Mouse (Mus musculus) lung, adult 18-20 months (tissue): ENCODE measurements around the gene Arhgef33.
"Not testable (repeated sequence)": the region's sequence is repeated elsewhere in the genome, so short reads cannot be mapped to it uniquely, and the experiment has no call there.

Source experiments
- DNase-seq, 2 experiments: peaks; one replicate each; pipeline ENCODE4 v3.0.0; 2022; ENCODE audit warnings: mixed read lengths in 2 of 2

The Arhgef33 gene

DNA sequence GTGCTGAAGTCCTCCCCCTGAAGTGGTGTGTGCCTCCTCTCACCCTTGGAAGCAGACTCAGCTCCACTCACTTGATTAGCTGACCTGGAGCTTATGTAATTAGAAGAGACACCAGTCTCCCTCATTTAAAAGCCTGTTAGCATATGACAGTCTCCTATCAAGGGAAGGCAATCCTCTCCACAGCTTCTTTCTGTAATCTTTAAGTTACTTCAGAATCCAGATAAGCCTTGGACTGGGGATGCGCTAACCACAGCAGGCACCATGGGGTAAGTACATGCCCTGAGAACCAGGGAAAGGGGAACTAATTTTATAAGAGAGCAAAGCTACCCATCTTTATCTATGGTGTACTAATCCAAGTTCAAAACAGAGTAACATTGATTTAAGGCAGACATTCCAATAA is at the start of gene Arhgef33:
TSS of gene Arhgef33 (plus strand) at position 157 of the 400 bp plus-strand sequence.
- DNase-seq = no peak

DNA sequence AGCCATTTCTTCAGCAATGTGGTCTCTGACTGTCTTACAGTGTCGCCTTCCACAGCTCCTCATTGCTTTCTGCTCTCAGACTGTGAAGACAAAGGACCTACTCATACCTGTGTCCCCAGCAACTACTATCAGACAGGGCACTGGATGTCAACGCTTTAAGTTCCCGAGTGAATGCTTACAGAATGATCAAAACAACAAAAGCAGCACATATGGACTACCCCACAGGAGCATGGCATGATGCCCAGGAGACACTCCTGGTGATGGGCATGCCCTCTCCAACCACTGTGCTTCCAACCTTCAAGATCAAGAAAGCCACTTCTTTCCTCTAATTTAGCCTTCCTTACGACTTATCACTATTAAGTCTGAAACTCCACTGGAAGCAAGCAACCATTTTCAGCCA is 40.1 kb upstream of the Arhgef33 start:
- no peak for DNase-seq

DNA sequence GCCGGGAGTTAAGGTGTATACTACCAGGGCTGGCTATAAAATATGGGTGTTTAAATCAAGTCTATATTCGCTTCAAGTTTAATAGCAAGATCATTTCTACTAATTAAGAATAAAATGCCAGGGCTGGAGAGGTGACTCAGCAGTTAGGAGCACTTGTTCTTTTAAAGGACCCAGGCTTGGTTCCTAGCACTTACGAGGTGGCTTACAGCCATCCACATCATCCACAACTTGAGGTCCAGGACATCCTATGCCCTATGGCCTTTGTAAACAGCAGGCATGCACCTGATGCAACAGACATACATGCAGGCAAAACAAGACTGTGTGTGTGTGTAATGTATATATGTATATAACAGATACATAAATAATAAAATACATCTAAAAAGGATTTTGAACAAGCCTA is 39.1 kb upstream of the Arhgef33 start:
- no peak for DNase-seq

DNA sequence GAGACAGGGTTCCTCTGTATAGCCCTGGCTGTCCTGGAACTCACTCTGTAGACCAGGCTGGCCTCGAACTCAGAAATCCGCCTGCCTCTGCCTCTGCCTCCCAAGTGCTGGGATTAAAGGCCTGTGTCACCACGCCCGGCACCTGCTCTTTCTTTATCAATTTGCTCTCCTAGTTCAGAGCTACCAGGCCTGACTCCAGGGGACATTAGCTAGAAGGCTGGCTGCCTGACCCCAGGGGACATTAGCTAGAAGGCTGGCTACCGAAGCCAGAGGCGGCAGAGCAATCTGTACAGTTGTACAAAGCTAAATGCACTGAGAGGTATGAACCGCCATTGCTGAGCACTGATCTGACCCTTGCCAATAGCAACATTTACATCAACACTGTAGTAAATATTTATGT is 36.6 kb upstream of the Arhgef33 start:
- not testable (repeated sequence) for DNase-seq

DNA sequence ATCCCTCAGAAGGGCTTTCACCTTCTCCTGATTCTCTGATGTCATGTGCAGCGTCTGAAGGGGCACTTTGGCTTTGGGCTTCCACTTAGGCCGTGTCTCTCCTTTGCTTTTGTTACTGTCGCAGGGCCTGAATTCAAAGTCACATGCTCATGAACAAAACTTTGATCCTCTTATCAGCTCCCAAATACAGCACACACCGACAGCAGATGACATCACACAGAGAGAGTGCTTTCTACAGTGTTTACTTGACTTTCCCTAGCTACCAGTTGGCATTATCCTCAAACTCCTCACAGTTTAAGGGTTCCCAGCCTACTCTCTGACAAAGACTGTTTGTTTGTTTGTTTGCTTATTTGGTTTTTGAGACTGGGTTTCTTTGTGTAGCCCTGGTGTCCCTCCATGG is 29.0 kb upstream of the Arhgef33 start:
- peak; percentile 20 to 35 for DNase-seq

DNA sequence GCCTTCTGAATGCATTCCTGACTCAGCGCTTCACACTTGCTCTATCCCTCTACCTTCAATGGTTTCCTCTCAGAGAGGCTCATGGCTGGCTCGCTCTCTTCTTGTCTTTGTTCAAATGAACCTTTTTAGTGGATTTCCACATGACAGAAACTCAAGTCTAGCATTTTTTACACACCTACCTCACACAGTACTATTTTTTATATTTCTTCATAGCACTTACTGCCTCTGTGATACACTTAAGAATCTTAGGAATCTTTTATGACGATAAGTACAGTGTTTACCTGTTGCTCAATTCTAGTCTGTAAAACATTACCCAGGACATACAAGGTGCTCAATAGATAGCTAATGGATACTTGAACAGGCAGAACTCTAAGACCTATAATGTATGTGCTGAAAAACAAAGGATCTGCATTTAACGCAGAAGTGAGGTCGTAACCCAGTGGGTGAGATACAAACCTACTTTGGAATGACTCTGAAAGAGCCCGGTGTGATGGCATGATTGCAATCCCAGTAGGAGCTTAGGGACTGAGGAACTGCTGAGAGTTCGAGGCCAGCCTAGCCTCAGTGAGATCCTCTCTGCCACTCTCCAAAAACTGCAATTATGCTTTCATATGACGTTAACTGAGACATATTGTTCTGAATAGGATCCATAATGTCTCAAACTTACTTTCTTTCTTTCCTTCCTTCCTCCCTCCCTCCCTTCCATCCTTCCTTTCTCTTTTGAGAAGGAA is 27.7 kb upstream of the Arhgef33 start:
- DNase-seq = no peak

DNA sequence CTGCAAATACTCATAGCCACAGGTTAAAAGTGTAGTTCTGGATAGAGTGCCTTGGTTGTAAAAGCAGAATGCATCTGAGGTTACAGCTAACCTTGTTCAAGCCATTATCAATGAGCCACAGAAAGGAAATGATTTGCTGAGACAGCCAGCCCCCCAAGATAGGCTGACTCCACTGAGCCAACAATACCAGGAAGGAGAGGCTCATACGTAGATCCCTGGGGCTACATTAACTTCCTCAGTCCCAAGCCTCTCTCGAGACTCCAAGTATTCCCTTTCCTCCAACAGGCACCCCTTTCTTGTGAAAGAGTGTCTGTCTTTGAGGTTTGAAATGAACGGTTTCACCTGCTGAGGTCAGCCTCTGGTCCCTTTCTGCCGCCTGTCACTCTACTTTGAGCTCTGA is 22.8 kb upstream of the Arhgef33 start:
- DNase-seq = no peak

DNA sequence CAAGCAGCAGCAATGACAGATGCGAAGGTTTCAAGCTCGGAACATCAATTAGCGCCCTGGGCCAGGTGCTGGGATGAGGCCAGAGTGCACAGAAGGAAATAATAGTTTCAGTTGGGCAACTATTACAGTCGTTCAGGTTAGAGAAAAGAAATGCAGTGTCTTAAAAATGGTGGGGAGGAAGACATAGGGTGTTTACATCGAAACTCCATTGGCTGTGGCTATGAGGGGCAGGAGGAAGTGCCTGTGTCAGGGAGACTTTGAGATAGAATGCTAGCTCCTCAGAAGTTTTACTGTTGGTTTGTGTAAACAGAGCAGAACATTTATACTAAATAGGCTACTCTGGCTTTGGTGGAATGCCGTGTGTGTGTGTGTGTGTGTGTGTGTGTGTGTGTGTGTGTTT is 19.2 kb upstream of the Arhgef33 start:
- no peak for DNase-seq

DNA sequence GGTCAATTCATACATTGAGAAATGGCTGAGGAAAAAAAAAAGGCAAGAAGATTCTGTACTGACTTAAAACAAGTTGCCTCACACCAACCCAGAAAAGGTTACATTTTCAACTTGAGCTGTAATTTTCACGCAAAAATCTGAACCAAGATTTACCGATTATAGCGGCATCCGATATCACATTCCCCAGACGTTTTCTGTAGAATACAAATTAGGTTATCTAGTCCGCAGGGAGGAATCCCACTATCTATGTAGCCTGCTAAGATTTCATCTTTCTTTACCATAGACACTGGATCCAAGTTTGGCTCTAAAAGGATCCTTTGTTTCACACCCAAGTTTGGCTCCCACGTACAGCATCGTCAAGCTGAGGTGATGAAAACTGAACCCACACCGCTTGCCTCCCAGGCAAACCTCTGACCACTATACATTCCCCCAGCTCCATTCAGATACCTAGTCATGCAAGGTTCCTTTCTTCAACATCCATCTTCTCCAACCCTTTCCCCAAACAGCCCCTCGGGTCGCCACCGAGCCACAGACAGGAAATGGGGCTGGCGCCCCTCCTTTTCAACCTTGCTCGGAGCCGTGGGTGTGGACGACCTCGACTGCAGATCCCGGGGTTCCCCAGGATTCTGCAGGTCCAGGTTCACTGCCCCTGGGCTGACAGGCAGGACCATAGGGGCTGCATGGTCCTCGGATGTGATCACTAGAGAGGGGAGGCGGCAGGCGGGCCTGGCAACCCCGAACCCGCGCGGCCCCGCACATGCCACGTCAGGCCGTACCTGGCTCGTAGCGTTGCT is 17.7 kb upstream of the Arhgef33 start:
- DNase-seq = no peak

DNA sequence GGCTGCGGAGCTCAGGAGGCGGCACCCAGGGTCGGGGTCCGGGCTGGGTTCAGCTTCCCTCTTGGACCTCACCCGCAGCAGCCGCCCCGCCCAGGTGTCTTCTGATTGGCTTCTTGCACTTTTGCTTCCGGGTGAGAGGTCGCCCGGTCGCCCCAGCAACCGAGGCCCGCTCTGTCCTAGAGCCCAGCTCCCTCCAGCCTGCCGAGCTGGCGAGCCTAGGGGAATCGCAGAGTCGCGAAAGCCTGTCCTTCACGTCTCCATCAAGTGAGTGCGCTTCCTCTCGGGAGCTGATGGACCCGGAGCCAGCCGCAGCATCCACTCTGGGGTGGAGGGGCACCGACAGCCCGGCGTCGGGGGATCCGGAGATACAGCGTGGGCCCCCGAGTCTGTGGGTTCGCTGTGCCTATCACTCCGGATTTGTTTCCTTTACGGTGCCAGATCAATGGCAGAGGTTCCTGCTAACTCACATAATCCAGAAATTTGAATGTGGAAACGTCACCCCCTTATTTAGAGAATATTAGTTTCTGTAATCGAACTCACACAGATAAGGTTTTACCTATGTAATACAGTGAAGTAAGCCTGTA is 17.0 kb upstream of the Arhgef33 start, which contains the start of the genes Morn2 and Dhx57:
TSS of gene Morn2 (plus strand) at position 130 of the 584 bp plus-strand sequence.
TSS of gene Dhx57 (minus strand) at position 403 of the 584 bp plus-strand sequence.
- peak; percentile 97 to 98 for DNase-seq

DNA sequence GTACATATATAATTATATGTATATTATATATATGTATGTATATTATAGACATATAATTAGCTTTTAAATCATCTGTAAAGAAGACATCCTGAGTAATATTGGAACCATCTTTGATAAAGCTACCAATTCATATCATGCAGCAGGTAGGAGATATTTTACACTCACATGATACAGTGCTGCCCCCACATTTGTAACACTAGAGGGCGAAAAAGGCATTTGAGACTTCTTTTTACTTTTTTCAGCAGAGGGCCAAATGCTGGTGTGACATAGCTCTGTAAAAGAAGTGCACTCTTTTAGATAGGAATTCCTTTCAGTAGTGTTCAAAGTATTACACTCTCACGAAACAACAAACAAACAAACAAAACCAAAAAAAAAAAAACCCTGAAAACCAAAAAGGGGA is 16.1 kb upstream of the Arhgef33 start:
- peak in 1 of 2 experiments; percentile 42 for DNase-seq

DNA sequence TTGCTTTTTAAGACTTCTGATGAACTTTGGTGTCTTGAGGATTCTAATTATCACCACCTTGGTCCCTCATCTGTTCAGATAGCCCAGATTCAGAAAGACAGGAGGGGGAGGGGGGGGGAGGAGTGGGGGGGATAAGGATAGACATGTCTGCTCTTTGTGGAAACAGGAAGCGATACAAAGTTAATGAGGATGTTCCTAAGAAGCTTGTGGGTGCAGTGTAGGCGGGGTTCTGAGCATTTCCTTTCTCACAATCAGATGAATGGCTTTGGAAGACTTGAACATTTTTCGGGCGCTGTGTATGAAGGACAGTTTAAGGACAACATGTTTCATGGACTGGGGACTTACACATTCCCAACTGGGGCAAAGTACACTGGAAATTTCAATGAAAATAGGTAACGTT is 11.9 kb upstream of the Arhgef33 start:
- no peak for DNase-seq

DNA sequence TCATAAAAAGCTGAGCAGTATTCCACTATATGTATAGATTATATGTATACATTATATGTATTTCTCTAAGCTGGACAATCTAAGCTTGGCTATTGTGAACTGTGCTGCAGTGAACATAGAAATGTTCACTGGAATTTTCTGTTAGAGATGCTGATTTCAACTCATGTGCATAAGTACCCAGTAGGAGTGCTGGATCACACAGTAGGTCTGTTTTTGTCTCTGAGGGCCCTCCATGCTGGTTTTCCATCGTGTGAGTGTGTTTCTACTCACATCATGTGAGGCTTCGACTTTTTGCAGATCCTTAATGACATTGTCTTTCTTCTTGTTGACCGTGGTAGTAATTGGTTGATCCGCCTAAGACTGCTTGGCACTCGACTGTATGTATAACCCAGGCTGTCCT is 8.4 kb upstream of the Arhgef33 start:
- no peak for DNase-seq

DNA sequence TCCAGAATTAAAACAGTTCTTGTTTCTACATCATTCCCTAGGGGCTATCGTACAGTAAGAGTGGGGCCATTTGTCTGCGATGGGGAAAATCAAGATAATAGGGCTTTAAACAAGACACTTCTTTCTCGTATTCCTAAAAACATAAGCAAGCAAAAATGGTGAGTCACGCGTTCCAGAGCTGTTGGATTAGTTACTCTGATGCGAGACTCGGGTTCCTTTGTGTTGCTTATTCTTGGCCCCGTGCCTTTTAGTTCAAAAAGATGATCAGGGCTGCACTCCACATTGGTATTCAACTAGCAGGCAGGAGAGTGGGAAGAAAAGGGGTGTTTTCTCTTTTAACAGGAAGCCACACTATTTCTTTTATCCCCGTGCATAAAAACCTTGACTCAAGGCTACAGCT is 4.6 kb downstream of the Arhgef33 start:
- no peak for DNase-seq

DNA sequence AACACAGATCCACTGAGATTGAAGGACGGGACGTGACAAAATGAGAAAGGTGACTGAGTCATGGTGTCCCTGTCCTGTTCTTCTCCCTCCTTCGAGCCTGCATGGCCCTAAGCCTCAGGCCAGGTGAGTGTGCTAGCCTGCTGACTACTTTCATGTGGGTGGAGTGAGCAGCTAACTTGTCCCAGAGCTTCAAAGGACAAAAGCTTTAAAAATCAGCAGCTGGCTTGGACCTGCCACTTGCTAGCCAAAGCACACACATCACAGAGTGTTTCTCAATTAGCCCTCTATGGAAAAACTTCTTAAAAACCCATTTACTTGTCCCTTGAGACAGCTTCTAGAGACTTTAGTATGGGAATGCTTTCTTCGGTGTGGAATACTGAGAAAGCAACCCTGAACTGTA is 5.2 kb downstream of the Arhgef33 start:
- no peak for DNase-seq

DNA sequence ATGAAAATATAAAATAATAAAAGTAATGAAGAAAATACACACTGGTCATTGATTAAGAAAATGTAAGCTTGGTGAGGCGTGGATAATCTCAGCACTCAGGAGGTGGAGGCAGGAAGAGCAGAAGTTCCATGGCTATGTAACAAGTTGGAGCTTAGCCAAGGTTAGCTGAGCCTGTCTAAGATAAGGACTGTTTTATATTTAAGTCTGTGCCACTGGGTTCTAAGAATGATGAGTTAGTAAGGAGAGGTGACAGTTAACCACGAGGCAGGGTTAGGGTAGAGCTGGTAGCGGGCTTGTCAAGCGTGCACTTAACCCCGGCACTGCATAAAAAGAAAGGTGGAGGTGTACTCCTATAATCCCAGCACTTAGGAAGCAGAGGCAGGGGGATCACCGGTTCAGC is 15.0 kb downstream of the Arhgef33 start:
- DNase-seq = no peak

DNA sequence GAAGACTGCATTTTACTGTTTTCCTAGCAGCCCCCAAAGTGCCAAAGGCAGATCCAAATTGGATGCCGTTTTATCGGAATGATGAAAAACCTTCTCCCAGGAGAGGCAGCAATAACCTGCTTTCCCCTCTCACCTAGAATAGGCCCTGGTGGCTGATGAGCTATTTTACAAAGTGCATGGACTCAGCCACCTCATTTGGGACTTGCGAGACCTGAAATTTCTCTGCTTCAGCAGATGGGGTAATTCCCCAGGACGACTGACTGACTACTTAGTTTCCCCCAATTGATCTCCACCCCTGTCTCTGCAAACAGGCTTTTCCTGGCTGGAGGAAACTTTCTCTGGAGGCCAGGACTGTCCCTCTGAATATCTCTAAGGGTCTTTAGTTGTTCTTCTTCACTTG is 15.8 kb downstream of the Arhgef33 start:
- DNase-seq = no peak

DNA sequence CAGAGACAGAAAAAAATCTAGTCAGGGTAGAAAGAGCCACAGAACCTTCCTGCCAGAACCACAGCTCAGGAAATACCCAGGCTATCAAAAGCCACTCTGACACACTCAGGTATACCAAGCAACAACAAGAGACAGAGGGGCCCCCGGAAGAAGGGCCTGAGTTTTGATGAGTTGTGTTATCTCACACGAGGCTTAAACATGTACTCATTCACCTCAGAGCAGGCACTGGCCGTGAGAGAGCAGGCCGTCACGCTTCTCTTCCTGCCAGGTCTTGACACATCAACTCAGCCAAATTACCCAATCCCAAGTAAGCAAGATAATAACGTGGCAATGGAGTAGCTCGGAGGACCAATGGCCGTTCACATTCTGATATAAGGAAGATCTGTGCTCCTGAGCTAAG is 16.5 kb downstream of the Arhgef33 start:
- DNase-seq = peak in 1 of 2 experiments; percentile 10

DNA sequence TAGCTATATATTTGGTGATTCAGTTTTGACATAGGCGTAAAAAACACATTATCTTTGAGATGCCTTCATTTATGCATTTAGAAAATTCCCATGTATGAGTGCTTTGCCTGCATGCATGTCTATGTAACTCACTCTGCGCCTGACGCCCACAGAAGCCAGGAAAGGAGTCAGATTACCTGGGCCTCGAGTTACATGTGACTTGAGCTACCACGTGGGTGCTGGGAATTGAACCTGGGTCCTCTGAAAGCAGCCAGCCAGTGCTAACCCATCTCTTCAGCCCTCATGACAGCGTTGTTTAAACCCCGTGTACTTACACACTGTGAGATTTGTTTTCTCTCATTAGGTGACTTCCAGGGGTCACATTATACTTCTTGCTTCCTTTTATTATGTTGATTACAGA is 17.3 kb downstream of the Arhgef33 start:
- no peak for DNase-seq

DNA sequence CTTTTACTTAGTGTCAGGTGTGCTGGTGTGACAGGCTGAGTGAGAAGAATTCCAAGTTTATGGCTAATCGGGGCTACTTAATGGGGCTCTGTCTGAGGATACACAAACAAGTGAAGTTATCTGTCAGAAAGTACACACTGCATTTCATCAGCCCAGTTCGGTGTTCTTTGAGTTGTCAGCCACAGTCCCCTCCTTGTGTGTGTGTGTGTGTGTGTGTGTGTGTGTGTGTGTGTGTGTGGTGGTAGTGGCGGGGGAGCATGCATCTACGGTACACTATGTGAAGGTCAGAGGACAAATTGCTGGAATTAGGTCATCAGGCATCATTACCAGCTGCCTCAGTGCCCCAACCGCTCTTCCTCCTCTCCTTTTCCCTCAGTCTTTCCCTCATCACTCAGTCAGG is 18.2 kb downstream of the Arhgef33 start:
- DNase-seq = no peak

DNA sequence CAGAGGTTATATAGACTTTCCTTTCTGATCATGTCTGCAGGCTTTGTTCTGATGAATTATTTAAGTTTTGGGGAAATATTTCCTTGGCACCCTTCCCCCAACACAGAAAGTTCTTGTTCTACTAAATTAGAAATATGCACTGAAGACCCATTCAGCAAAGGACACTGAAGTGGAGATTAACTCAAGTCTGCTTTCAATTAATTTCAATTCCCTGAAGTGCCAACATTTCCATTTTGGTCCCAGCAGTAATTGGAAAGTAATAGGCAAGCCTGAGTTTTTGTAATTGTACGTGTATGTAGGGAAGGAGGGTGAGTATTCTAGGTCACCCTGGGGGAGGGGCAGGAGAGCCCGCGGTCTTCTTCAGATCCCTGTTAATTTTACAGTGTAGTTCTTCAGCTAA is 19.2 kb downstream of the Arhgef33 start:
- DNase-seq = no peak

DNA sequence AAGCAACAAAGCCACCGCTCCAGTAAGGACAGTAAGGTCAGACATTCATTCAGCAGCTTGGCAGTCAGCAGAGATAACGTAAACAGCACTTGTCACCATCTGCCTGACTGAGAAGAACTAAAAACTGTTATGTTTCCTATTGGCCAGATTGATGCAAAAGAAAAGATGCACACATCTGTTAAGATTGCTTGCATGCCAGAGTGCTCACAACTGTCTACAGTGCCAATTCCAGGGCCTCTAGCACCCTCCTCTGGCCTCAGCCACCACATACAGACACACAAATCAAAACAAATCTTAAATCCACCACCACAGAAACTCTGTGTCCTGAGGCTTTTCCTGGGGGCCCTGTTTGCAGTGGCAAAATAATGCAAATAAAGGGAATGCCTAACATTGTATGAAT is 25.2 kb downstream of the Arhgef33 start:
- no peak for DNase-seq

DNA sequence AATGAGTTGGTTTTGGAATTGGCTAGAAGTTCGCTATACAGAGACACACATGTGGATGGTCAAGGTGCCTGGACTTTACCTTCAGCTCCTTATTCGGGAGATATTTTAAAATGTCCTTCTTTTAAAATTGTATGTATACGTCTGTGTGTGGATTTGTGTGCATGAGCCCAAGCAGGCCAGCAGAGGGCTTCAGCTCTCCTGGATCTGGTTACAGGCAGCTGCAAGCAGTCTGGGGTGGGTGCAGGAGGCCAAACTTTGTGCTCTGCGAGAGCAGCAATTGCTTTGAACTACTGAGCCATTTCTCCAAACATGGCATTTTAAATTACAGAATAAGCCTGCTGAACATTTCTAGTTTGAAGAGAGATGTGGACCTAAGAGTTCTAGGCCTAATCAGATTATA is 38.1 kb downstream of the Arhgef33 start:
- DNase-seq = no peak

DNA sequence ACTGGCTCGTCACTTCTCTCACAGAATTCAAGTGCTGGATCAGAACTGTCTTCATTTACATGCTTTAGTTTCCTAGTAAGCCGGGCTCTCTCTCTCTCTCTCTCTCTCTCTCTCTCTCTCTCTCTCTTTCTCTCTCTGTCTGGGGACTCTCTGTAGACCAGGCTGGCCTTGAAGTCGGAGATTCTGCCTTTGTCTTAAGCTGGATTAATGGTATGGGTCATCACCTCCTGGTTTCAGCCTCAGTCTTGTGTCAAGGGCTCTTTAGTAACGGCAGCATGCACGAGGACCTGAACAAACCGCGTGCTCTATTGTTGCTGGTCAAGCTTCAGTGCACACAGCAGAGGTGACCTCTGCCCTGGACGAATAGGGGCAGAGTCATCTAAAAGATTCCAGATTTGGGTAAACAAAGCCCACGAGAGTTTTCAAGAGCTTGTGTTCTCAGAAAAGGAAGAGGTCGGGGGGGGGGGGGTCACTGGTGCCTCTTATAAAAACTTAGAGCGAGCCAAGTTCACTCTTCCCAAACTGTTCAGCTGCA is 39.5 kb downstream of the Arhgef33 start:
- DNase-seq = peak in 1 of 2 experiments; percentile 28
